Mouse (Mus musculus) liver, embryonic 11.5 days (tissue): ENCODE data around the gene Sema3e. TPM values are rescaled to one million over a fixed set of nuclear protein-coding genes. Genes with fewer than 3 reads are reported as not detected.

Experiments used
- ATAC-seq: fragments of 200-750 bp; cut with Nextera tagmentation; replicated peaks from 2 replicates; pipeline ENCODE4 v1.8.0; 2017; ENCODE audit warnings: moderate number of reproducible peaks, mild to moderate bottlenecking, moderate TSS enrichment, moderate library complexity; ENCODE audit not compliant: low FRiP score
- DNase-seq: peaks from one replicate; pipeline ENCODE4 v3.0.0-alpha.2; 2017; ENCODE audit warnings: low spot score
- H3K27ac ChIP-seq: fragments of 300-500 bp; sonication (generic); 2 replicates; pipeline ENCODE4 v1.5.1; 2014; ENCODE audit warnings: mild to moderate bottlenecking, low read depth, low read length, control low read depth
- H3K27me3 ChIP-seq: fragments of 300-500 bp; sonication (generic); replicated peaks from 2 replicates; pipeline ENCODE4 v1.6.1; 2014; ENCODE audit warnings: low read length, mixed read lengths; ENCODE audit not compliant: control insufficient read depth, insufficient read depth
- H3K36me3 ChIP-seq: fragments of 300-500 bp; sonication (generic); 2 replicates; pipeline ENCODE4 v1.6.1; 2014; ENCODE audit warnings: mild to moderate bottlenecking, low read length, moderate library complexity, mixed read lengths; ENCODE audit not compliant: control insufficient read depth, insufficient read depth
- H3K4me1 ChIP-seq: fragments of 300-500 bp; sonication (generic); replicated peaks from 2 replicates; pipeline ENCODE4 v1.6.1; 2014; ENCODE audit warnings: low read length, mixed read lengths; ENCODE audit not compliant: control insufficient read depth, insufficient read depth
- H3K4me2 ChIP-seq: fragments of 300-500 bp; sonication (generic); 2 replicates; pipeline ENCODE4 v1.6.1; 2014; ENCODE audit warnings: mild to moderate bottlenecking, control low read depth, moderate library complexity
- H3K4me3 ChIP-seq: fragments of 300-500 bp; sonication (generic); 2 replicates; pipeline ENCODE4 v1.5.1; 2014; ENCODE audit warnings: low read depth, low read length, control low read depth
- H3K9ac ChIP-seq: fragments of 300-500 bp; sonication (generic); 2 replicates; pipeline ENCODE4 v1.6.1; 2014; ENCODE audit warnings: low read depth, low read length, control low read depth
- H3K9me3 ChIP-seq: fragments of 300-500 bp; sonication (generic); 2 replicates; pipeline ENCODE4 v1.6.1; 2016; ENCODE audit warnings: low read length, inconsistent platforms, mixed read lengths; ENCODE audit not compliant: control insufficient read depth
- WGBS: fragments of 180-500 bp; shearing (Covaris S2); extraction: QIAGEN DNeasy Blood & Tissue Kit; methylation state at CpG from one replicate; pipeline ENCODE4 v1.1.7; 2014; 5-methylcytosine and 5-hydroxymethylcytosine counted together
- polyA plus RNA-seq: library from polyadenylated mRNA; unstranded; fragments of >200 nt; fragmentation: Nextera tagmentation; extraction: Ambion mirVana; gene quantifications from 2 replicates; pipeline ENCODE4 v1.2.1, GENCODE M21; 2014

Gene Sema3e
- polyA plus RNA-seq, 1 experiment from 2014 or later, result 0.67 TPM

DNA sequence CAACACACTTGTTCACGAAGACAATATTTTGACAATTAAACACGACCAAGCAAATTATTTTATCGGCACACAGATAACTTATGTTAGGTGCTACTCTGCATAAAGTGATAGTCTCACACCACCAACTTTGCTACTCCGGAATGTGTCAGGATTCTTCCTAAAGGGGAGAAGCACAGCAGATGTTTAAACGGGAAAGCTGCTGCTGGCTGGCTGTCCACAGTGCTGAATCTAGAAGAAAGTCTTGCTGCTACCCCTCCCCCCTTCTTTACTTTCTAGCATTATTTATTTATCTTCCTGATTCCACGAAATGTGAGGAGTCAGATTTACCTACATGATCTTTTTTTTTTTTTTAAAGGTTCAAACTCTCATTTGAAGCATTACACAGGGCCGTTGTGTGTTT is 23.6 kb downstream of the Sema3e start:
- DNase-seq, result no peak
- WGBS, result 36% methylated on average over 7 of the region's 7 CpGs

DNA sequence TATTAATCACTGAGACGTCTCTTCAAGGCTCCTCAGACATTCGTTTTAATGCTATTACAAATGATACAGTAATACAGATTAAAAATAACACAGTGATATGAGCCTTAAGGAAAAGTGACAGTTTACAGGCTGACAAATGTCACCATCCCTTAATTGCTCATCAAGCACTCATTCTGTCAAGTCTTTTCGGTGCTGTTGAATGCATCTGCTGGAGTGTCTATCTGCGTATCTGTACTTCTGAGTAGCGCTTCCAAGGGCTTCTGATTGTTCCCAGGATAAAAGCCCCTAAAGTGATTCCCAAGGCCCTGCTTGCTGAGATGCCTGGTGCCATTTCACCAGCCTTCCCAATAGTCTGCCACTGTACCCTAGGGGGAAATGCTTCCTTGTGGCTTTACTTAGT is 29.4 kb downstream of the Sema3e start:
- H3K9ac ChIP-seq, result no peak overlapping the region
- no peaks in the 10 kb centered on the region for H3K9me3 ChIP-seq
- no peaks in the 10 kb centered on the region for H3K4me1 ChIP-seq
- no peak overlapping the region for H3K4me2 ChIP-seq
- DNase-seq (no peak), ATAC-seq (no peak)
- no peak overlapping the region for H3K27ac ChIP-seq
- 70% methylated on average over 5 of the region's 5 CpGs for WGBS
- no peaks in the 10 kb centered on the region for H3K36me3 ChIP-seq
- H3K27me3 ChIP-seq, result no peaks in the 10 kb centered on the region
- no peak overlapping the region for H3K4me3 ChIP-seq

More for the DNA sequence above, 23.6 kb downstream of the Sema3e start:
- no peaks in the 10 kb centered on the region for H3K27me3 ChIP-seq
- H3K4me2 ChIP-seq, result no peak overlapping the region
- H3K4me1 ChIP-seq, result no peaks in the 10 kb centered on the region
- no peak overlapping the region for H3K27ac ChIP-seq
- no peaks in the 10 kb centered on the region for H3K9me3 ChIP-seq
- ATAC-seq, result no peak
- H3K36me3 ChIP-seq, result no peaks in the 10 kb centered on the region
- H3K9ac ChIP-seq, result no peak overlapping the region
- H3K4me3 ChIP-seq, result no peak overlapping the region

DNA sequence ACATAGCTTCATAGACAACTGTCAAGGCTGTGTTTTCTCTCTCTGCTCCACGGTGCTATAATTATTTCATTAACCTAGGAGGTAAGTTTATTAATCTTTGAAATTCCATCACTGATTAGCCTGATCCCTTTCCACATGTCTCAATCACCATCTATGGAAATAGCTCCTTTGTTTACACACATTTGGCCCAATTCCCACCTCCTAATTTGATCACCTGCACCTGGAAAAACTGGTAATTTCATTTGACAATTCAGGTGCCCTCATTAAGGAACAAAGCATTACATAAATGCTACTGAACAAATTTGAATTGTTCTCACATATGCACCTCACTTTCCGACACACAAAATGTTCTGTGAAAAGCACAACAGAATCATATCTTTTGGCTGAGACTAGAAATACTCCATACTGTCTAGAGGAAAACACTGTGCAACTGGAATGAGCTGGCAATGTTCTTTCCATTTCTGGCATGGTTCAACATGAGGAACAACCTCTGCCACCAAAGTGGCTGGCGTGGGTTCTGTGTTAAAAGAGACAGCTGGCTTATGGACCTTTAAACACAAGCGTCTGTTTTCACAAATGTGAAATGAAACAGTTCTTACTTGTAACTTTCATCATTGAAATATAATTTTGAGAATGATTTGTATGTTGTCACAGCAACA is 34.9 kb downstream of the Sema3e start:
- Histone ChIP-seq H3K9me3 (no peaks in the 10 kb centered on the region), H3K4me2 (no peak overlapping the region), H3K27ac (no peak overlapping the region), H3K9ac (no peak overlapping the region), H3K4me1 (no peaks in the 10 kb centered on the region), H3K27me3 (no peaks in the 10 kb centered on the region), H3K36me3 (no peaks in the 10 kb centered on the region), H3K4me3 (no peak overlapping the region)
- DNase-seq (no peak), ATAC-seq (no peak)
- WGBS, result 85% methylated on average over 4 of the region's 4 CpGs

DNA sequence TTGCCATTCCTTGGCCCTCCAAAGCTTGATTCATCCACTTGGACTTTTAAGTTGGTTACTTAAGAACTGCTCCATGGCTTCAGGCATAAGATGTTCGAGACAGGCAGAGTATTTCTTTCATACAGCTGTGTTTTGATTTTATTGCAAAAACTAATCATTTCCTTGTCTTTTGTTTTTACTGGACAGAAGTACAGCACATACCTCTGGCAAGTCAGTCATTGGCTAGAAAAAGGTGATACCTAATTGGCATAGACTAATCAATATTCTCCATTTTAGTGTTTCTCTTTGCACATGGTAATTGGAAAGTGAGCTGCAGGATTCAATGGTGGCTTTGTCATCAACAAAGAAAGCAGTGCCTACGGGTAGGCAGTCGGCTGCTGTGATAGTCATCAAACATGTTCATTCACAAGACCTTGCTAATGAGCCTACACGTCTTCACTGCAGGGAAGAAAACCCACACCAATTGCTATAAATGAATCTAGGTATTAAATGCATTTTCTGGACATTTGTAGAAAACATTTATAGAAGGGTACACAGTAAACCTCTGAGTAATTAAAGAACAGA is 37.9 kb downstream of the Sema3e start:
- DNase-seq (no peak), ATAC-seq (no peak)
- Histone ChIP-seq H3K9me3 (no peaks in the 10 kb centered on the region), H3K4me3 (no peak overlapping the region), H3K9ac (no peak overlapping the region), H3K36me3 (no peaks in the 10 kb centered on the region), H3K27ac (no peak overlapping the region), H3K4me1 (no peaks in the 10 kb centered on the region), H3K27me3 (no peaks in the 10 kb centered on the region), H3K4me2 (no peak overlapping the region)
- WGBS, result 79% methylated on average over 4 of the region's 4 CpGs

DNA sequence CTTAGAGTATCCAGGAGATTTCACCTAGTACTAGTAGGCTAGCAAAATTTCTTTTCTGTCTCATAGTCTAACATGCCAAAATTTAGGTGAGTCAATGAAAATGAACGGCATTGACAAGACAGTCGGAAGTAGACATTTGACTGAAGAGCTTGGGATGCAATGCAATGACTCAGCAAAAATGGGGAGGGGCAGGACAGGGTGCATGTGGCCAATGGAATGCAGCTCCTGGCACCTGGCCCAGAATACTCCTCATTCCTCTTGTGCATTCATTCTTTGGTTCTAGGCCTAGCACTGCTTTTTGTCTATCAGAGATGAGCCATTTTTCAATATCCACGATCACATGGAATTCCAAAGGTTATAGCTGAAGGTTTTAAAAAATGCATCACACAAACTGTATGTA is 48.1 kb downstream of the Sema3e start:
- H3K9ac ChIP-seq, result no peak overlapping the region
- H3K4me1 ChIP-seq, result no peaks in the 10 kb centered on the region
- no peak for DNase-seq
- H3K27me3 ChIP-seq, result no peaks in the 10 kb centered on the region
- H3K9me3 ChIP-seq, result no peaks in the 10 kb centered on the region
- 82% methylated on average over 3 of the region's 3 CpGs for WGBS
- no peak overlapping the region for H3K4me2 ChIP-seq
- no peaks in the 10 kb centered on the region for H3K36me3 ChIP-seq
- no peak overlapping the region for H3K4me3 ChIP-seq
- H3K27ac ChIP-seq, result no peak overlapping the region
- ATAC-seq, result no peak

DNA sequence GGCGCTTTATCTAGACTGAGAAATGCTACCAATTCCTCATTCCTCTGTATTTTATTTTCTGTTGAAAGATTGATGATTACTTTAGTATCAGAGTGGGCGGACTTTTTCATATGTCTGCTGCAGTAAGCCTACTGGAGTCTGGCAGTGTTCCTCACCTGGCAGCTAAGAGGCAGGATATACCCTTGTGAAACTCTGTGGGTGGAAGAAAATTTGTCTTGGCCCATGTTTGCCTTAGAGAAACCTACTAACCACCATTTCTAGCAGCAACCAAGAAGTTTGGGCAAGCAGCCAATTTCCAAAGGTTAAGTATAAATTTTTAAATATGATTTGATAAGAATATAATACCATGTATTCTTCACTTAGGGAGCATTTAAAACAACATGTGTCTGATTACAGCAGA is 63.0 kb downstream of the Sema3e start:
- Histone ChIP-seq H3K9ac (no peak overlapping the region), H3K4me3 (no peak overlapping the region), H3K4me1 (no peaks in the 10 kb centered on the region), H3K9me3 (no peaks in the 10 kb centered on the region), H3K36me3 (no peaks in the 10 kb centered on the region), H3K27me3 (no peaks in the 10 kb centered on the region), H3K27ac (no peak overlapping the region), H3K4me2 (no peak overlapping the region)
- DNase-seq (no peak), ATAC-seq (no peak)
- WGBS, result 77% methylated on average over 2 of the region's 2 CpGs

DNA sequence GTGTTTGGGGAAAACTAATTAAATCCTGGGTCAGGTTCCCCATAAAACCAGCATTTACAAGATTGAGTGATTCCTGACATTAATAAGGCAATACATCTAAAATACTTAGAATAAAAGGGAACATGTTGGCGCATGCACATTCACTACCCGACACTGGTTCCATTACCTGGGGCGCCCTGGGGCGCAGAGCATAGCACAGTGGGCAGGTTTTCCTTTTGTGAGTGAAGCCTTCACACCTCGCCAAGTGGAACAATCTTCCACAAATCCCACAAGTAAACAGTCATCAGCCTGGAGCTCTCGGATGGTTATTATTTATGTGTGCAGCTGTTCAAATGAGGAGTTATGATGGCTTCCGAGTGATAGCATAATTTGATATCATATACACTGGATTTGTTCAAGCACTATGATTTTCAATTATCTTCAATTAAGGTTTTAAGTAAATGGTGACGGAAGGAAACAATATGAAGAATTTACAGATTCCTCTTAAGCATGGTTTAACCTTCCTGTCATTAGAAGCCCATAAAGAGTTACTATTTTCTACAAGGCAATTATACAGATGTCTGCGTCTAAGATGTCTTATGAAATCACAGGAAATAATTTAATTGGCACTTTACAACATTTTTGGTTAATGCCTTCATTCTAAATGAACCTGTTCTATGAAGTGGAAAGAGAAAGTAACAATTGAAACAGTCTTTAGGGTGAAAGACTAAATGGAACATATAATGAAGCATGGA is 65.0 kb downstream of the Sema3e start:
- no peak overlapping the region for H3K4me2 ChIP-seq
- H3K27me3 ChIP-seq, result no peaks in the 10 kb centered on the region
- H3K36me3 ChIP-seq, result no peaks in the 10 kb centered on the region
- no peak overlapping the region for H3K27ac ChIP-seq
- DNase-seq (no peak), ATAC-seq (no peak)
- no peaks in the 10 kb centered on the region for H3K4me1 ChIP-seq
- H3K9ac ChIP-seq, result no peak overlapping the region
- H3K4me3 ChIP-seq, result no peak overlapping the region
- WGBS, result 84% methylated on average over 9 of the region's 9 CpGs
- H3K9me3 ChIP-seq, result no peaks in the 10 kb centered on the region

DNA sequence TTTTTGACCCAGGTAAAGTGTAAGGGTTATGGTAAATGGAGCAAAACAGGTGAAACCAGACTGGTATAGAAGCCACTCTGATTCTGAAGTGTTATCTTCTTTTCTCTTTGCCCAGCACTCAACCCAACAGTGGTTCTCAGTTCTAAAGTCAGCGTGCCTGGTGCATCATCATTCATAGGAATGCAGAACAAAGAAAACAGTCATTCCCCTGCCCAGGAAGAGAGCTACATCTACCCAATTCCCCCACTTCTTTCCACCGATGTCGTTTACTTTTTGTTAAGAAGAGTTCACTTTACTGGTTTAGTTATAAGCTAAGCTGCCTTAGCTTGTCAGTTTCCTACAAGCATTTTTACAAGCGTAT is 65.5 kb downstream of the Sema3e start:
- Histone ChIP-seq H3K4me1 (no peaks in the 10 kb centered on the region), H3K4me2 (no peak overlapping the region), H3K27ac (no peak overlapping the region), H3K4me3 (no peak overlapping the region), H3K9ac (no peak overlapping the region), H3K9me3 (no peaks in the 10 kb centered on the region), H3K27me3 (no peaks in the 10 kb centered on the region), H3K36me3 (no peaks in the 10 kb centered on the region)
- ATAC-seq (no peak), DNase-seq (no peak)
- 84% methylated on average over 4 of the region's 4 CpGs for WGBS

DNA sequence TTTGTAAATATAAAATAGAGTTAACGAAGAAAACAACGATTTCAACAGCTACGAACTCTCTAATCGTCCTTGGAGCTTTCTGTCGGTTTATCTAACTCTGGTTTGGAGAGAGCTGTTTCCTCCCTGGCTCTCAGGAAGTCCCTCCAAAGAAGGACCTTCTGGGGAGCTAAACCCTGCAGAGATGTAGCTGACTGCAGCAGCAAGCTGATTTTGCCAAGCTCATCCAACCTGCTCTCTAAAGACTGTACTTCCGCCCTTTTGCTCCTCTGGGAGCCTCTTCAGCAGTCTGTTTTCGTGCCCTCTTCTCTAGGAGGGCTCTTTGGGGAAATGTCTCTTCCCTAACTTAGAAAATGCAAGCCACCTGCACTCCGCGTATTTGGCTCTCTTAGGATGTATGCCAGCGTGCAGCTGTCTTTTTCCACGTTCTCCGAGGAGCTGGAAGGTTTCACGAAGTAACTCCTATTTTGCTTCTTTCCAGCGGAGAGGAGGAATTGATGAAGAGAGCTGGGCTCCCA is 67.2 kb downstream of the Sema3e start:
- H3K36me3 ChIP-seq, result no peaks in the 10 kb centered on the region
- H3K9ac ChIP-seq, result no peak overlapping the region
- no peak overlapping the region for H3K27ac ChIP-seq
- H3K9me3 ChIP-seq, result no peaks in the 10 kb centered on the region
- DNase-seq (no peak), ATAC-seq (no peak)
- 51% methylated on average over 14 of the region's 14 CpGs for WGBS
- no peaks in the 10 kb centered on the region for H3K27me3 ChIP-seq
- H3K4me2 ChIP-seq, result no peak overlapping the region
- no peak overlapping the region for H3K4me3 ChIP-seq
- no peaks in the 10 kb centered on the region for H3K4me1 ChIP-seq
